Mouse (Mus musculus): Measurements from ENCODE around the gene Tspoap1. TPM values are rescaled to one million over a fixed set of nuclear protein-coding genes. Genes with fewer than 3 reads are reported as not detected.
A peak's percentile ranks its signal among the peaks of the same experiment; 100 is the strongest.

The Tspoap1 gene
- polyA plus RNA-seq, 1 experiment from 2014 or later, result 10.5 TPM

- Histone ChIP-seq H3K27ac (peak overlapping the region; percentile 85), H3K27me3 (ENCODE audit: insufficient read depth, poor library complexity, severe bottlenecking) (peaks cover 89% of the 10 kb centered on the region), H3K4me3 (peak overlapping the region; percentile 74), H3K36me3 (0 out of 2 replicates have a peak, but pooled peaks cover 5% of the 10 kb centered on the region), H3K4me1 (replicated peaks) (peaks cover 36% of the 10 kb centered on the region), H3K9me3 (no peaks in the 10 kb centered on the region)
- WGBS, result under 1% methylated on average over 65 of the region's 65 CpGs
- peak; percentile 56 for DNase-seq (ENCODE audit: low spot score)
Measured at GRCm38 (mm10) chr11:87763988-87764876, 3.9 kb downstream of the Tspoap1 start.

GRCm38 (mm10) chr11:87768745-87769144 is 8.4 kb downstream of the Tspoap1 start:
- H3K9me3 ChIP-seq, result no peaks in the 10 kb centered on the region
- H3K27ac ChIP-seq, result no peak overlapping the region
- H3K4me3 ChIP-seq, result no peak overlapping the region
- WGBS, result 89% methylated on average over 4 of the region's 4 CpGs
- peaks cover 45% of the 10 kb centered on the region for H3K27me3 ChIP-seq (ENCODE audit: insufficient read depth, poor library complexity, severe bottlenecking)
- H3K4me1 ChIP-seq (replicated peaks), result peaks cover 14% of the 10 kb centered on the region
- peaks cover 8% of the 10 kb centered on the region; the same call in 1 of the 2 replicates for H3K36me3 ChIP-seq
- DNase-seq (ENCODE audit: low spot score), result no peak

- H3K4me3 ChIP-seq, result no peak overlapping the region
- peaks cover 23% of the 10 kb centered on the region for H3K27me3 ChIP-seq (ENCODE audit: insufficient read depth, poor library complexity, severe bottlenecking)
- 63% methylated on average over 3 of the region's 3 CpGs for WGBS
- peaks cover 7% of the 10 kb centered on the region; the same call in 1 of the 2 replicates for H3K4me1 ChIP-seq (replicated peaks)
- no peaks in the 10 kb centered on the region for H3K9me3 ChIP-seq
- DNase-seq (ENCODE audit: low spot score), result peak; percentile 66
- H3K27ac ChIP-seq, result no peak overlapping the region
- H3K36me3 ChIP-seq, result peaks cover 8% of the 10 kb centered on the region; the same call in 1 of the 2 replicates
Measured at GRCm38 (mm10) chr11:87770989-87771388, 10.6 kb downstream of the Tspoap1 start.

- H3K27me3 ChIP-seq (ENCODE audit: insufficient read depth, poor library complexity, severe bottlenecking), result peaks cover 21% of the 10 kb centered on the region
- 89% methylated on average over 3 of the region's 3 CpGs for WGBS
Measured at GRCm38 (mm10) chr11:87772354-87772753, 12.0 kb downstream of the Tspoap1 start.

GRCm38 (mm10) chr11:87778100-87778765 is 17.9 kb downstream of the Tspoap1 start:
- peak overlapping the region; percentile 84 for H3K27ac ChIP-seq
- H3K27me3 ChIP-seq (ENCODE audit: insufficient read depth, poor library complexity, severe bottlenecking), result peaks cover 54% of the 10 kb centered on the region
- H3K4me3 ChIP-seq, result peak overlapping the region; percentile 56
- WGBS, result 7% methylated on average over 32 of the region's 32 CpGs
- peak; percentile 81 for DNase-seq (ENCODE audit: low spot score)
- no peaks in the 10 kb centered on the region for H3K36me3 ChIP-seq
- H3K4me1 ChIP-seq (replicated peaks), result peaks cover 34% of the 10 kb centered on the region
- H3K9me3 ChIP-seq, result no peaks in the 10 kb centered on the region

More at GRCm38 (mm10) chr11:87772354-87772753, 12.0 kb downstream of the Tspoap1 start:
- H3K36me3 ChIP-seq, result peaks cover 8% of the 10 kb centered on the region; the same call in 1 of the 2 replicates
- no peak for DNase-seq (ENCODE audit: low spot score)
- peaks cover 13% of the 10 kb centered on the region for H3K4me1 ChIP-seq (replicated peaks)
- no peaks in the 10 kb centered on the region for H3K9me3 ChIP-seq
- H3K27ac ChIP-seq, result no peak overlapping the region
- no peak overlapping the region for H3K4me3 ChIP-seq

- no peak for DNase-seq (ENCODE audit: low spot score)
- Histone ChIP-seq H3K27ac (peak overlapping the region; percentile 84; the same call in 1 of the 2 replicates), H3K9me3 (no peaks in the 10 kb centered on the region), H3K4me1 (replicated peaks) (peaks cover 34% of the 10 kb centered on the region), H3K27me3 (ENCODE audit: insufficient read depth, poor library complexity, severe bottlenecking) (peaks cover 54% of the 10 kb centered on the region), H3K4me3 (peak overlapping the region; percentile 56), H3K36me3 (no peaks in the 10 kb centered on the region)
- WGBS, result 39% methylated on average over 12 of the region's 12 CpGs
Measured at GRCm38 (mm10) chr11:87778915-87779314, 18.6 kb downstream of the Tspoap1 start.

GRCm38 (mm10) chr11:87779392-87779791 is 19.1 kb downstream of the Tspoap1 start:
- no peak for DNase-seq (ENCODE audit: low spot score)
- Histone ChIP-seq H3K36me3 (no peaks in the 10 kb centered on the region), H3K27me3 (ENCODE audit: insufficient read depth, poor library complexity, severe bottlenecking) (peaks cover 54% of the 10 kb centered on the region), H3K27ac (0 out of 2 replicates have a peak overlapping the region, but pooled peaks have one; percentile 84), H3K9me3 (no peaks in the 10 kb centered on the region), H3K4me1 (replicated peaks) (peaks cover 34% of the 10 kb centered on the region), H3K4me3 (no peak overlapping the region)
- 82% methylated on average over 4 of the region's 4 CpGs for WGBS

GRCm38 (mm10) chr11:87780130-87780529 is 19.8 kb downstream of the Tspoap1 start:
- Histone ChIP-seq H3K27ac (no peak overlapping the region), H3K36me3 (no peaks in the 10 kb centered on the region), H3K27me3 (ENCODE audit: insufficient read depth, poor library complexity, severe bottlenecking) (peaks cover 54% of the 10 kb centered on the region), H3K9me3 (no peaks in the 10 kb centered on the region), H3K4me3 (no peak overlapping the region), H3K4me1 (replicated peaks) (peaks cover 29% of the 10 kb centered on the region)
- no peak for DNase-seq (ENCODE audit: low spot score)
- WGBS, result 81% methylated on average over 8 of the region's 8 CpGs

GRCm38 (mm10) chr11:87790088-87790487 is 29.7 kb downstream of the Tspoap1 start:
- 91% methylated on average over 6 of the region's 6 CpGs for WGBS
- no peaks in the 10 kb centered on the region for H3K9me3 ChIP-seq
- no peak overlapping the region for H3K27ac ChIP-seq
- H3K27me3 ChIP-seq (ENCODE audit: insufficient read depth, poor library complexity, severe bottlenecking), result peaks cover 4% of the 10 kb centered on the region; the same call in 1 of the 2 replicates
- H3K4me1 ChIP-seq (replicated peaks), result 0 out of 2 replicates have a peak, but pooled peaks cover 3% of the 10 kb centered on the region
- DNase-seq (ENCODE audit: low spot score), result no peak
- H3K4me3 ChIP-seq, result no peak overlapping the region
- H3K36me3 ChIP-seq, result no peaks in the 10 kb centered on the region

GRCm38 (mm10) chr11:87793460-87793859 is 33.1 kb downstream of the Tspoap1 start, which contains the start of gene Mpo:
Gene Mpo (plus strand): TSS chr11:87793581.
- Histone ChIP-seq H3K4me1 (replicated peaks) (peaks cover 12% of the 10 kb centered on the region; the same call in 1 of the 2 replicates), H3K36me3 (no peaks in the 10 kb centered on the region), H3K27ac (no peak within 1 kb of the TSS), H3K9me3 (no peaks in the 10 kb centered on the region), H3K4me3 (no peak within 1 kb of the TSS), H3K27me3 (ENCODE audit: insufficient read depth, poor library complexity, severe bottlenecking) (no peaks in the 10 kb centered on the region)
- WGBS, result 68% methylated on average over 3 of the region's 3 CpGs
- no peak for DNase-seq (ENCODE audit: low spot score)

GRCm38 (mm10) chr11:87801711-87802275 is 41.5 kb downstream of the Tspoap1 start:
- H3K9me3 ChIP-seq, result no peaks in the 10 kb centered on the region
- 89% methylated on average over 22 of the region's 22 CpGs for WGBS
- no peak overlapping the region for H3K4me3 ChIP-seq
- H3K4me1 ChIP-seq (replicated peaks), result peaks cover 22% of the 10 kb centered on the region; the same call in 1 of the 2 replicates
- H3K27me3 ChIP-seq (ENCODE audit: insufficient read depth, poor library complexity, severe bottlenecking), result peaks cover 3% of the 10 kb centered on the region; the same call in 1 of the 2 replicates
- no peak overlapping the region for H3K27ac ChIP-seq
- H3K36me3 ChIP-seq, result no peaks in the 10 kb centered on the region
- no peak for DNase-seq (ENCODE audit: low spot score)

GRCm38 (mm10) chr11:87802621-87803020 is 42.3 kb downstream of the Tspoap1 start:
- 48% methylated on average over 14 of the region's 14 CpGs for WGBS
- H3K36me3 ChIP-seq, result no peaks in the 10 kb centered on the region
- H3K4me1 ChIP-seq (replicated peaks), result peaks cover 15% of the 10 kb centered on the region; the same call in 1 of the 2 replicates
- peaks cover 3% of the 10 kb centered on the region; the same call in 1 of the 2 replicates for H3K27me3 ChIP-seq (ENCODE audit: insufficient read depth, poor library complexity, severe bottlenecking)
- peak overlapping the region; percentile 50; the same call in 1 of the 2 replicates for H3K27ac ChIP-seq
- H3K9me3 ChIP-seq, result no peaks in the 10 kb centered on the region
- no peak overlapping the region for H3K4me3 ChIP-seq
- DNase-seq (ENCODE audit: low spot score), result peak; percentile 54
